24 mouse cellular contexts compared by ENCODE assay signal in genomic region chr17:63786444-63786843, GRCm38 (mm10).
DNase-seq lines count a peak whose midpoint lies in the region; ATAC-seq and TF ChIP-seq lines count a peak whose summit lies in the region.
"Had no signal": no experiment of that assay in that cellular context is flagged by ENCODE, and none has a peak within 500 bp of the region (broad histone marks: within the 10 kb centered on the region; RNA-seq: fewer than 3 reads in every experiment).

No protein-coding gene starts in this region.

- no peak overlapping the region for H3K27ac ChIP-seq in intestine, postnatal 0 days (ENCODE audit: low read depth, low read length)
- no peak overlapping the region for H3K27ac ChIP-seq in intestine, embryonic 16.5 days (ENCODE audit: low read length)
- no peak overlapping the region for H3K27ac ChIP-seq in lung, embryonic 14.5 days (ENCODE audit: low read depth)
- H3K27ac ChIP-seq in ES-E14 (ENCODE audit: insufficient read depth, low read depth, low read length, poor library complexity, severe bottlenecking), result no peak overlapping the region
- H3K27ac ChIP-seq in stomach, postnatal 0 days (replicated peaks), result no peak overlapping the region
- H3K27ac ChIP-seq: embryonic facial prominence, embryonic 15.5 days; forebrain, embryonic 15.5 days; heart, embryonic 13.5 days; limb, embryonic 13.5 days had no signal

- H3K4me2 ChIP-seq in intestine, postnatal 0 days (replicated peaks; ENCODE audit: low read depth), result no peak overlapping the region
- no peak overlapping the region for H3K4me2 ChIP-seq in intestine, embryonic 16.5 days (ENCODE audit: low read depth, low read length)
- no peak overlapping the region for H3K4me2 ChIP-seq in lung, embryonic 14.5 days
- no peak overlapping the region for H3K4me2 ChIP-seq in stomach, postnatal 0 days (replicated peaks; ENCODE audit: low read depth)
- H3K4me2 ChIP-seq: embryonic facial prominence, embryonic 15.5 days; forebrain, embryonic 15.5 days; heart, embryonic 13.5 days; limb, embryonic 13.5 days had no signal

- DNase-seq in lung, embryonic 14.5 days, result peak; percentile 10
- no peak for DNase-seq in lung, postnatal 10 days
- DNase-seq in ES-E14 (ENCODE audit: low read depth, low spot score), result peak; percentile 29
- DNase-seq in stomach, postnatal 0 days (ENCODE audit: low spot score), result no peak
- no peak for DNase-seq in adrenal gland, adult 18-20 months (ENCODE audit: low spot score in 2 of 2)
- DNase-seq in heart, adult 18-20 months, result no peak
- DNase-seq: adrenal gland, postnatal 10 days; cerebellum, adult 9-11 months; gastrocnemius, postnatal 10 days; heart, postnatal 14 days; kidney, adult 2 months; kidney, postnatal 10 days; layer of hippocampus, postnatal 36 days; lung, adult 18-20 months; lung, postnatal 36 days; midbrain, embryonic 14.5 days; right cerebral cortex, postnatal 14 days; thymus, postnatal 36 days had no signal

- H3K9me3 ChIP-seq in intestine, postnatal 0 days (ENCODE audit: control insufficient read depth), result no peaks in the 10 kb centered on the region
- H3K9me3 ChIP-seq in intestine, embryonic 16.5 days (ENCODE audit: control insufficient read depth, low read length), result no peaks in the 10 kb centered on the region
- no peaks in the 10 kb centered on the region for H3K9me3 ChIP-seq in lung, embryonic 14.5 days (ENCODE audit: low read depth, low read length)
- H3K9me3 ChIP-seq in ES-E14 (ENCODE audit: control insufficient read depth, insufficient read depth, low read depth, low read length), result no peaks in the 10 kb centered on the region
- H3K9me3 ChIP-seq in stomach, postnatal 0 days (ENCODE audit: control insufficient read depth, low read length), result no peaks in the 10 kb centered on the region
- H3K9me3 ChIP-seq: embryonic facial prominence, embryonic 15.5 days; forebrain, embryonic 15.5 days; heart, embryonic 13.5 days; limb, embryonic 13.5 days had no signal

- in situ Hi-C loops in ES-E14 (cut with MboI; ENCODE audit: low sequenced_read_pairs in 2 of 2, unreplicated experiment in 2 of 2), result loop anchor here in 1 of 2 experiments (25.0 kb wide), 1 partner anchor 224 kb away; no protein-coding TSS in a partner anchor

- peak; percentile 44 for TF ChIP-seq CTCF in intestine, postnatal 0 days (IDR thresholded peaks at IDR 0.05; ENCODE audit: low read depth)
- peak; percentile 34; the same call in 1 of the 2 replicates for TF ChIP-seq CTCF in lung, embryonic 14.5 days (IDR thresholded peaks at IDR 0.05; ENCODE audit: low read depth)
- TF ChIP-seq CTCF in stomach, postnatal 0 days (IDR thresholded peaks at IDR 0.05; ENCODE audit: low read depth), result peak; percentile 41

- no peaks in the 10 kb centered on the region for H3K4me1 ChIP-seq in intestine, postnatal 0 days (replicated peaks; ENCODE audit: control insufficient read depth, insufficient read depth, low read length)
- no peaks in the 10 kb centered on the region for H3K4me1 ChIP-seq in intestine, embryonic 16.5 days (ENCODE audit: control insufficient read depth, insufficient read depth, low read length)
- H3K4me1 ChIP-seq in lung, embryonic 14.5 days (ENCODE audit: insufficient read depth), result no peaks in the 10 kb centered on the region
- H3K4me1 ChIP-seq in ES-E14 (ENCODE audit: control insufficient read depth in 2 of 2, insufficient read depth in 2 of 2, low read length in 2 of 2, poor library complexity in 1 of 2), result no peaks in the 10 kb centered on the region
- H3K4me1 ChIP-seq in stomach, postnatal 0 days (replicated peaks; ENCODE audit: control insufficient read depth, insufficient read depth), result no peaks in the 10 kb centered on the region
- H3K4me1 ChIP-seq: forebrain, embryonic 15.5 days; heart, embryonic 13.5 days; limb, embryonic 13.5 days had no signal

- H3K4me3 ChIP-seq in intestine, postnatal 0 days (ENCODE audit: low read depth, low read length), result no peak overlapping the region
- no peak overlapping the region for H3K4me3 ChIP-seq in intestine, embryonic 16.5 days (ENCODE audit: low read length)
- H3K4me3 ChIP-seq in lung, embryonic 14.5 days (ENCODE audit: low read depth, low read length), result no peak overlapping the region
- no peak overlapping the region for H3K4me3 ChIP-seq in ES-E14 (ENCODE audit: insufficient read depth in 1 of 2, low read depth in 1 of 2, low read length in 2 of 2, poor library complexity in 1 of 2, severe bottlenecking in 1 of 2)
- no peak overlapping the region for H3K4me3 ChIP-seq in stomach, postnatal 0 days (ENCODE audit: low read depth, low read length)
- H3K4me3 ChIP-seq: embryonic facial prominence, embryonic 15.5 days; forebrain, embryonic 15.5 days; heart, embryonic 13.5 days; limb, embryonic 13.5 days had no signal

- ATAC-seq in intestine, postnatal 0 days, result no peak
- no peak for ATAC-seq in intestine, embryonic 16.5 days
- no peak for ATAC-seq in lung, embryonic 14.5 days (ENCODE audit: insufficient read depth)
- ATAC-seq in stomach, postnatal 0 days (ENCODE audit: low FRiP score, low TSS enrichment), result no peak
- ATAC-seq: forebrain, embryonic 15.5 days had no signal

- WGBS in intestine, postnatal 0 days, result 73% methylated on average over 11 of the region's 11 CpGs
- 68% methylated on average over 11 of the region's 11 CpGs for WGBS in intestine, embryonic 16.5 days
- 68% methylated on average over 11 of the region's 11 CpGs for WGBS in lung, embryonic 14.5 days
- 59% methylated on average over 11 of the region's 11 CpGs for WGBS in stomach, postnatal 0 days

- no peak overlapping the region for H3K9ac ChIP-seq in intestine, postnatal 0 days (ENCODE audit: low read depth, low read length)
- no peak overlapping the region for H3K9ac ChIP-seq in intestine, embryonic 16.5 days (ENCODE audit: low read depth, low read length)
- H3K9ac ChIP-seq in lung, embryonic 14.5 days, result no peak overlapping the region
- no peak overlapping the region for H3K9ac ChIP-seq in ES-E14 (ENCODE audit: insufficient read depth, low read depth, low read length, poor library complexity, severe bottlenecking)
- no peak overlapping the region for H3K9ac ChIP-seq in stomach, postnatal 0 days (ENCODE audit: low read length)
- H3K9ac ChIP-seq: embryonic facial prominence, embryonic 15.5 days; forebrain, embryonic 15.5 days; heart, embryonic 13.5 days; limb, embryonic 13.5 days had no signal

- no peaks in the 10 kb centered on the region for H3K27me3 ChIP-seq in intestine, postnatal 0 days (replicated peaks; ENCODE audit: control insufficient read depth, insufficient read depth, low read length)
- H3K27me3 ChIP-seq in intestine, embryonic 16.5 days (replicated peaks; ENCODE audit: control insufficient read depth, insufficient read depth, low read length), result no peaks in the 10 kb centered on the region
- H3K27me3 ChIP-seq in lung, embryonic 14.5 days (ENCODE audit: insufficient read depth, low read length), result no peaks in the 10 kb centered on the region
- H3K27me3 ChIP-seq in stomach, postnatal 0 days (ENCODE audit: control insufficient read depth, insufficient read depth, low read length), result no peaks in the 10 kb centered on the region
- H3K27me3 ChIP-seq: embryonic facial prominence, embryonic 15.5 days; forebrain, embryonic 15.5 days; heart, embryonic 13.5 days; limb, embryonic 13.5 days had no signal

- no peaks in the 10 kb centered on the region for H3K36me3 ChIP-seq in intestine, postnatal 0 days (ENCODE audit: control insufficient read depth, insufficient read depth)
- H3K36me3 ChIP-seq in intestine, embryonic 16.5 days (ENCODE audit: control insufficient read depth, insufficient read depth, low read length), result no peaks in the 10 kb centered on the region
- H3K36me3 ChIP-seq in lung, embryonic 14.5 days (ENCODE audit: insufficient read depth), result no peaks in the 10 kb centered on the region
- no peaks in the 10 kb centered on the region for H3K36me3 ChIP-seq in ES-E14 (ENCODE audit: control insufficient read depth, insufficient read depth, low read length, poor library complexity, severe bottlenecking)
- no peaks in the 10 kb centered on the region for H3K36me3 ChIP-seq in stomach, postnatal 0 days (ENCODE audit: control insufficient read depth, insufficient read depth, low read length)
- H3K36me3 ChIP-seq: embryonic facial prominence, embryonic 15.5 days; forebrain, embryonic 15.5 days; heart, embryonic 13.5 days; limb, embryonic 13.5 days had no signal

- TF ChIP-seq EP300 in stomach, postnatal 0 days (optimal IDR thresholded peaks at IDR 0.05), result no peak

TF ChIP-seq in ES-E14, 5 proteins besides CTCF, POLR2A, EP300 and RAD21:
- peak; percentile 38; the same call in 1 of the 2 replicates for TF ChIP-seq ZC3H11A (IDR thresholded peaks at IDR 0.05; ENCODE audit: borderline replicate concordance, low read depth, low read length)
- TF ChIP-seq HCFC1 (IDR thresholded peaks at IDR 0.05; ENCODE audit: borderline replicate concordance, insufficient read depth, low read length), result no peak

Comparison
In these comparisons a context has a peak if more than half of its experiments do, and no peak if none do; other contexts are left out.
1. DNase-seq: peak in lung, embryonic 14.5 days (single experiment) and ES-E14 (single experiment); none in lung, postnatal 10 days (single experiment), stomach, postnatal 0 days (single experiment), adrenal gland, adult 18-20 months (0 of 2) and heart, adult 18-20 months (0 of 2).
2. Peak in every context shown above with its lines, with median percentiles within 50 percentile points of each other: CTCF ChIP-seq.